Comparison of ENCODE assay signal across 27 mouse cellular contexts in genomic region chr13:52172706-52173346, GRCm38 (mm10).
DNase-seq lines count a peak whose midpoint lies in the region; ATAC-seq and TF ChIP-seq lines count a peak whose summit lies in the region.
"Had no signal": no experiment of that assay in that cellular context is flagged by ENCODE, and none has a peak within 500 bp of the region (broad histone marks: within the 10 kb centered on the region; RNA-seq: fewer than 3 reads in every experiment).

No protein-coding gene starts in this region.

- H3K4me1 ChIP-seq in lung, embryonic 14.5 days (ENCODE audit: insufficient read depth): no peaks in the 10 kb centered on the region
- H3K4me1 ChIP-seq in lung, adult 2 months (ENCODE audit: control insufficient read depth, insufficient read depth, low read length): no peaks in the 10 kb centered on the region
- H3K4me1 ChIP-seq in hindbrain, embryonic 16.5 days (ENCODE audit: control insufficient read depth, insufficient read depth, low read depth, low read length): no peaks in the 10 kb centered on the region
- H3K4me1 ChIP-seq: embryonic facial prominence, embryonic 12.5 days; forebrain, embryonic 10.5 days; forebrain, embryonic 12.5 days had no signal

- H3K9ac ChIP-seq in lung, embryonic 14.5 days: no peak overlapping the region
- H3K9ac ChIP-seq in hindbrain, embryonic 16.5 days (ENCODE audit: low read depth, low read length): no peak overlapping the region
- H3K9ac ChIP-seq: embryonic facial prominence, embryonic 12.5 days; forebrain, embryonic 12.5 days had no signal

- H3K4me3 ChIP-seq in lung, embryonic 14.5 days (ENCODE audit: low read depth, low read length): no peak overlapping the region
- H3K4me3 ChIP-seq in lung, adult 2 months (replicated peaks; ENCODE audit: extremely low read depth, low read depth, low read length): no peak overlapping the region
- no peak overlapping the region for H3K4me3 ChIP-seq in hindbrain, embryonic 16.5 days (ENCODE audit: low read length)
- H3K4me3 ChIP-seq: embryonic facial prominence, embryonic 10.5 days; embryonic facial prominence, embryonic 12.5 days; erythroblast, embryonic 14.5 days; forebrain, embryonic 10.5 days; forebrain, embryonic 12.5 days had no signal

- no peaks in the 10 kb centered on the region for H3K27me3 ChIP-seq in lung, embryonic 14.5 days (ENCODE audit: insufficient read depth, low read length)
- no peaks in the 10 kb centered on the region for H3K27me3 ChIP-seq in hindbrain, embryonic 16.5 days (replicated peaks; ENCODE audit: control insufficient read depth, insufficient read depth, low read length)
- H3K27me3 ChIP-seq: embryonic facial prominence, embryonic 12.5 days; forebrain, embryonic 12.5 days; Patski had no signal

- no peak overlapping the region for H3K4me2 ChIP-seq in lung, embryonic 14.5 days
- no peak overlapping the region for H3K4me2 ChIP-seq in hindbrain, embryonic 16.5 days (ENCODE audit: low read length)
- H3K4me2 ChIP-seq: embryonic facial prominence, embryonic 12.5 days; forebrain, embryonic 12.5 days had no signal

- no peak overlapping the region for H3K27ac ChIP-seq in lung, embryonic 14.5 days (ENCODE audit: low read depth)
- no peak overlapping the region for H3K27ac ChIP-seq in hindbrain, embryonic 16.5 days (ENCODE audit: low read depth, low read length)
- H3K27ac ChIP-seq: embryonic facial prominence, embryonic 10.5 days; embryonic facial prominence, embryonic 12.5 days; forebrain, embryonic 10.5 days; forebrain, embryonic 12.5 days had no signal

- no peaks in the 10 kb centered on the region for H3K36me3 ChIP-seq in lung, embryonic 14.5 days (ENCODE audit: insufficient read depth)
- no peaks in the 10 kb centered on the region for H3K36me3 ChIP-seq in hindbrain, embryonic 16.5 days (ENCODE audit: control insufficient read depth, insufficient read depth, low read length)
- H3K36me3 ChIP-seq: embryonic facial prominence, embryonic 10.5 days; embryonic facial prominence, embryonic 12.5 days; forebrain, embryonic 10.5 days; forebrain, embryonic 12.5 days; G1E had no signal

- 57% methylated on average over 9 of the region's 9 CpGs for WGBS in lung, embryonic 14.5 days
- WGBS in lung, adult 2 months: 47% methylated on average over 9 of the region's 9 CpGs
- 89% methylated on average over 9 of the region's 9 CpGs for WGBS in hindbrain, embryonic 16.5 days

- no peak for TF ChIP-seq POLR2A in lung, adult 2 months (IDR thresholded peaks at IDR 0.05; ENCODE audit: borderline replicate concordance, extremely low read depth, low read depth, low read length)

- ATAC-seq in lung, embryonic 14.5 days (ENCODE audit: insufficient read depth): no peak
- ATAC-seq in hindbrain, embryonic 16.5 days: no peak
- ATAC-seq: activated CD4-positive, CD25-positive, alpha-beta regulatory T cell, adult 4 months; CD4-positive, CD25-positive, alpha-beta regulatory T cell, adult 4 months; forebrain, embryonic 14.5 days; Patski had no signal

- H3K9me3 ChIP-seq in lung, embryonic 14.5 days (ENCODE audit: low read depth, low read length): no peaks in the 10 kb centered on the region
- H3K9me3 ChIP-seq in hindbrain, embryonic 16.5 days (ENCODE audit: control insufficient read depth, low read length): no peaks in the 10 kb centered on the region
- H3K9me3 ChIP-seq: embryonic facial prominence, embryonic 10.5 days; embryonic facial prominence, embryonic 12.5 days; forebrain, embryonic 10.5 days; forebrain, embryonic 12.5 days; G1E had no signal

- TF ChIP-seq CTCF in lung, embryonic 14.5 days (IDR thresholded peaks at IDR 0.05; ENCODE audit: low read depth): no peak
- no peak for TF ChIP-seq CTCF in lung, adult 2 months (IDR thresholded peaks at IDR 0.05; ENCODE audit: insufficient read depth, low read length)

- DNase-seq in gastrocnemius, adult 18-20 months (ENCODE audit: low spot score): peak; percentile 55
- no peak for DNase-seq in gastrocnemius, postnatal 10 days
- DNase-seq in lung, embryonic 14.5 days: peak; percentile 32
- DNase-seq in lung, adult 2 months: no peak
- peak; percentile 25 for DNase-seq in lung, postnatal 10 days
- DNase-seq in lung, adult 18-20 months: no peak
- peak; percentile 28 for DNase-seq in lung, postnatal 36 days
- DNase-seq: adrenal gland, adult 8-10 months; adrenal gland, postnatal 14 days; adrenal gland, postnatal 36 days; B cell, adult 2 months; cerebellum, adult 11-12 months; cerebellum, adult 2 months; cerebellum, adult 9-10 months; cerebellum, postnatal 10 days; cerebellum, postnatal 25 days had no signal

Comparison
In these comparisons a context has a peak if more than half of its experiments do, and no peak if none do; other contexts are left out.
1. DNase-seq: peak in gastrocnemius, adult 18-20 months (single experiment), lung, embryonic 14.5 days (single experiment), lung, postnatal 10 days (single experiment) and lung, postnatal 36 days (single experiment); none in gastrocnemius, postnatal 10 days (single experiment), lung, adult 2 months (single experiment) and lung, adult 18-20 months (0 of 2).